Mouse (Mus musculus) limb, embryonic 12.5 days (tissue): ENCODE results near the gene Topaz1. TPM values are rescaled to one million over a fixed set of nuclear protein-coding genes. Genes with fewer than 3 reads are reported as not detected.
"Not testable (repeated sequence)": the region's sequence is repeated elsewhere in the genome, so short reads cannot be mapped to it uniquely, and the experiment has no call there.

Source experiments
- ATAC-seq: fragments of 200-750 bp; cut with Nextera tagmentation; 2 replicates; pipeline ENCODE4 v1.8.0; 2017; ENCODE audit warnings: low read depth, moderate TSS enrichment; ENCODE audit not compliant: insufficient number of reproducible peaks, insufficient read depth, low FRiP score, low TSS enrichment
- H3K27ac ChIP-seq: fragments of 300-500 bp; sonication (generic); 2 replicates; pipeline ENCODE4 v1.5.1; 2016; ENCODE audit warnings: mild to moderate bottlenecking, moderate library complexity
- H3K27me3 ChIP-seq: fragments of 300-500 bp; sonication (generic); 2 replicates; pipeline ENCODE4 v1.6.1; 2016; ENCODE audit warnings: mild to moderate bottlenecking, moderate library complexity
- H3K36me3 ChIP-seq: fragments of 300-500 bp; sonication (generic); 2 replicates; pipeline ENCODE4 v1.6.1; 2016; ENCODE audit warnings: mild to moderate bottlenecking, moderate library complexity
- H3K4me1 ChIP-seq: fragments of 300-500 bp; sonication (generic); replicated peaks from 2 replicates; pipeline ENCODE4 v1.6.1; 2016
- H3K4me2 ChIP-seq: fragments of 300-500 bp; sonication (generic); 2 replicates; pipeline ENCODE4 v1.6.1; 2016; ENCODE audit warnings: mild to moderate bottlenecking, moderate library complexity
- H3K4me3 ChIP-seq: fragments of 300-500 bp; sonication (generic); replicated peaks from 2 replicates; pipeline ENCODE4 v1.5.1; 2016; ENCODE audit warnings: mild to moderate bottlenecking
- H3K9ac ChIP-seq: fragments of 300-500 bp; sonication (generic); replicated peaks from 2 replicates; pipeline ENCODE4 v1.6.1; 2016; ENCODE audit warnings: mild to moderate bottlenecking, moderate library complexity
- H3K9me3 ChIP-seq: fragments of 300-500 bp; sonication (generic); 2 replicates; pipeline ENCODE4 v1.6.1; 2016; ENCODE audit warnings: mild to moderate bottlenecking, moderate library complexity
- WGBS: fragments of 180-500 bp; shearing (Covaris S2); methylation state at CpG from one replicate; pipeline ENCODE4 v1.1.7; 2016; 5-methylcytosine and 5-hydroxymethylcytosine counted together
- polyA plus RNA-seq: library from polyadenylated mRNA; unstranded; fragments of >200 nt; fragmentation: Nextera tagmentation; extraction: Ambion mirVana; gene quantifications from 2 replicates; pipeline ENCODE4 v1.2.1, GENCODE M21; 2016

The Topaz1 gene
- polyA plus RNA-seq, 1 experiment from 2014 or later: not detected

DNA sequence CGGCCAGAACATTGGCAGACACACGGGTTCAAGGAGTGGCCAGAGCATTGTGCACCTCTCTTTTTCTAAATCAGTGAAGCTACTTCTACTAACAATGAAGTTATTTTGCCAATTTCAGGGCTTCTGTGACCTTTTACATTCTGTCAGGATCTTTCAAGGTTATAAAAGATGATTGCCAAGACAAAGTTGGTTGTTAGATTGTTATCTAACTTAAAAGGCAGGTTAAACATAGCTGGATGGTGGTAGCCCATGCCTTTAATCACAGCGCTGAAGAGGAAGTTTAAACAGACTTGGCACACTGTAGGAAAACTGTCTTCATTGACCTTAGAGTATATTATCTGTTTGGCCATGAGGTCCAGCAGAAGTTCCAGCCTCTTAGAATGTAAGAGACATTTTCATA lies 98.5 kb downstream of the Topaz1 start:
- Histone ChIP-seq H3K9me3 (peaks cover 8% of the 10 kb centered on the region), H3K36me3 (peaks cover 24% of the 10 kb centered on the region), H3K9ac (no peak overlapping the region), H3K4me3 (no peak overlapping the region), H3K27ac (no peak overlapping the region), H3K27me3 (no peaks in the 10 kb centered on the region), H3K4me1 (no peaks in the 10 kb centered on the region), H3K4me2 (no peak overlapping the region)
- 80% methylated on average over 3 of the region's 3 CpGs for WGBS
- no peak for ATAC-seq

GRCm38 (mm10) chr9:122846156-122846555 lies 99.0 kb downstream of the Topaz1 start:
- peaks cover 8% of the 10 kb centered on the region for H3K9me3 ChIP-seq
- no peaks in the 10 kb centered on the region for H3K27me3 ChIP-seq
- no peak overlapping the region for H3K9ac ChIP-seq
- no peak for ATAC-seq
- H3K4me2 ChIP-seq: no peak overlapping the region
- H3K36me3 ChIP-seq: peaks cover 29% of the 10 kb centered on the region
- H3K4me3 ChIP-seq: no peak overlapping the region
- H3K27ac ChIP-seq: no peak overlapping the region
- H3K4me1 ChIP-seq: no peaks in the 10 kb centered on the region

- 94% methylated on average over 7 of the region's 8 CpGs for WGBS
- H3K4me1 ChIP-seq, ATAC-seq, H3K4me2 ChIP-seq, H3K9ac ChIP-seq, H3K9me3 ChIP-seq, H3K27ac ChIP-seq, H3K27me3 ChIP-seq, H3K4me3 ChIP-seq: not testable (repeated sequence)
- H3K36me3 ChIP-seq: peaks cover 46% of the 10 kb centered on the region
These were observed 100.7 kb downstream of the Topaz1 start for GRCm38 (mm10) chr9:122847811-122848311.

Other genes with a start within 250 kb of the Topaz1 start
- gene Tcaim, start 58.2 kb downstream of the Topaz1 start, polyA plus RNA-seq: 6.5 and 7.4 TPM in 2 replicates
- gene Gm35549, start 96.7 kb downstream of the Topaz1 start, polyA plus RNA-seq: 0.49 and 0.71 TPM in 2 replicates
- 107 and 109 TPM in 2 replicates for gene Zfp445, start 118.7 kb downstream of the Topaz1 start, polyA plus RNA-seq
- 4.1 and 4.8 TPM in 2 replicates for gene Zkscan7, start 138.3 kb downstream of the Topaz1 start, polyA plus RNA-seq
- gene Zfp105, start 175.7 kb downstream of the Topaz1 start, polyA plus RNA-seq: 34.4 and 35.8 TPM in 2 replicates
- gene 1110059G10Rik, start 203.7 kb downstream of the Topaz1 start, polyA plus RNA-seq: 32.7 and 34.8 TPM in 2 replicates
- 75.4 and 86.7 TPM in 2 replicates for gene Kif15, start 203.7 kb downstream of the Topaz1 start, polyA plus RNA-seq